Mouse (Mus musculus): ENCODE data around the gene Abhd14a. TPM values are rescaled to one million over a fixed set of nuclear protein-coding genes. Genes with fewer than 3 reads are reported as not detected.

Abhd14a gene
- total RNA-seq, 2 experiments from 2014 or later: 21.3 to 30.2 TPM

DNA sequence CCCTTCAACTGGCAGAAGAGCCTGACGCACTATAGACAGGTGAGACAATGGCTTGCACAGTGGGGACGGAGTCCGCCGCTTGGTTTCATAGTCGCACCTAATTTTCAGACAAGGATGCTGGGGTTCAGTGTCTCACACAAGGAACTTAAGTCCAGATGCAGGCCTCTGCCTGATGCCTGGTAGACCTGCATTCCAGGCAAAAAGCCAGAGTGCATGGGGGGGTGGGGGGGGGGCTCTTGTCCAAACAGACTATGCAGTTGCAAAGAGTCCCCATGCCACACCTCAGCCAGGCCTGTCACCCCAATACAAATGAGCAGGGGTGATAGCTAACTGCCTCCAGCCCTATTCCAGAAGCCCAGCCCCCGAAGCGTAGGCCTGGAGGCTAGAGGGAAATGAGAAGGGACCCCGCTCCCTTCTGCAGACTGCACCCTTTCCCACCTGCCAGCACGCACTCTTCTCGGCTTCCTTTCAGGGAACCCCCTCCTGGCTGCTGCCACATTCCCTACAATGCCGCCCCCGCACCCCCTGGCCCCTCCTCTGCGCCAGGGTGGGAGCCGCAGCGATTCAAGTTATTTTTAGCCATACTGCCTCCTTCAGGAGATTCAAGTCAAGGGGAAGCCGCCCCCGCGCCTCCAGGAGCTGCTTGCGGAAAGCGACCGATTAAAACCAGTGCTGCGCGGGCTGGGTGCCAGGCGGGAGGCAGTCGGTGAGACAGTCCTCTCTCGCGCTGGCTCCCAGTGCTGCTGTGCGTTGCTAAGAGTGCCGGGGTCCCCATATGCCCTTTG is 29.4 kb downstream of the Abhd14a start:
- peak; percentile 63 for ATAC-seq (replicated peaks; ENCODE audit: poor library complexity)

DNA sequence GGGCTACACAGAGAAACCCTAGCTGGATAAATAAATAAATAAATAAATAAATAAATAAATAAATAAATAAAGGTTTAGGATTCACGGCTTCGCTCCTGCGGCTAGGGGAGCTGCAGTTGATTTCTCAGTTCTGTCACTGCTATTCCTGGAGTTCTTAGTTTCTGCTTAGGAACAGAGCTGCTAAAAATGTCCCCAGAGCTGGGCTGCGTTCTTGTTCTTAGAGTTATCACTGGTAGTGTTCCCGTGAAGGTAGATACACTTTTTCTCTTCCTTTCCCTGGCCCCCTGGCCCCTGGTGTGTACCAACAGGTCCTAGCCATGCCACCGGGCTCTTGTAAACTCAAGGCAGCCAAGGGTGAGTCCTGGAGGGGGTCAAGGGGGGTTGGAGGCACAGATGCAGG is 30.7 kb downstream of the Abhd14a start:
- no peak for ATAC-seq (replicated peaks; ENCODE audit: poor library complexity)

DNA sequence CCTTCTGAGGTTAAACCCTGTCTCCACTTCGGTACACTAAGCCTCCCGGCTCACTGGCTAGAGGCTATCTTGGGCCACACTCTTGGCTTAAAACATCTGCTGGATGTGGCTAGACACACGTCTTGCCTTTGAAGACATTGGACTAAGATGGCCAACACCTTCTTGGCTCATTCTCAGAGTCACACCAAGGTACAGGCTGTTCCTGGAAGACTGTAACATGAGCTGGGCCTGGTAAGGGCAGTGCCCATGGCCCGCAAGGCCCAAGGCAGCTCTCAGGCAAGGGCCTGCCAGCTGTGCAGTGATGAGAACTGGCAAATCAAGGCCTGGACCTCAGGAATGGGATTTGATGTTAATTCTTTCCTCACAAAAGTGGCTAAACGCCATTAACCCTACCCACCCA is 33.9 kb downstream of the Abhd14a start:
- ATAC-seq (replicated peaks; ENCODE audit: poor library complexity): no peak

DNA sequence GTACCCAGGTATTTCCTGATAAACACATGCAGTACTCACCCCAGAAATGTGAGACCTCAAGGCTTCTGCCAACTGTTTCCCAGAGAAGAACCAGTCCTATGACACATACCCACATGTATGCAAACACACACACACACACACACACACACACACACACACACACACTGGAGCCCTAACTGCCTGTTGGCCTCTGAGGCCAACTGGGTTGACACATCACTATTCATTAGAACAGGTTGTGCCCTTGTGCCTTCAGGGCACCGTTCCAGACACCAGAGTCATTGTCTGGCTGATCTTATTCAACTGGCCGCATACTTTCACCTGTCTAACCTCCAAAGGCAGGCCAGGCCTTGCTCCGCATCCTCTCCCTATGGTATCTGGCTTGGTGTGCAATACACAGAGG is 35.3 kb downstream of the Abhd14a start:
- no peak for ATAC-seq (replicated peaks; ENCODE audit: poor library complexity)

DNA sequence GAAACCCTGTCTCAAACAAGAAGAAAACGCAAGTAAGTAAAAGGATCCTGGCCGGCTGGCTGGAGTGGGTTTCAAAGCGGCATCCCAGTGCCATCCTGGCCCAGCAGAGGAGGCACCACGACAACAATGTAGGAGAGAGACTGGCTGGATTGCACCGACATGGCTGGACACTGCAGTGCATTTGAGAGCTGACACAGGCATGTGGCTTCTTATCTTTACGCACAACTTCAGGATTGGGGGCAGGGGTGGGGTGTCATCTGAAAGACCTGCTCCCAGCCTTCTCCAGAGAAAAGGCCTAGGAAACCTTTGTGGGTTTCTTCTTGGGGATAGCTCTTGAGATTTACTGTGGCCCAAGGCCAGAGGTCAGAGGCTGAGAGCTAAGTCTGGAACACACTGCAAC is 35.7 kb downstream of the Abhd14a start:
- peak; percentile 37 for ATAC-seq (replicated peaks; ENCODE audit: poor library complexity)

DNA sequence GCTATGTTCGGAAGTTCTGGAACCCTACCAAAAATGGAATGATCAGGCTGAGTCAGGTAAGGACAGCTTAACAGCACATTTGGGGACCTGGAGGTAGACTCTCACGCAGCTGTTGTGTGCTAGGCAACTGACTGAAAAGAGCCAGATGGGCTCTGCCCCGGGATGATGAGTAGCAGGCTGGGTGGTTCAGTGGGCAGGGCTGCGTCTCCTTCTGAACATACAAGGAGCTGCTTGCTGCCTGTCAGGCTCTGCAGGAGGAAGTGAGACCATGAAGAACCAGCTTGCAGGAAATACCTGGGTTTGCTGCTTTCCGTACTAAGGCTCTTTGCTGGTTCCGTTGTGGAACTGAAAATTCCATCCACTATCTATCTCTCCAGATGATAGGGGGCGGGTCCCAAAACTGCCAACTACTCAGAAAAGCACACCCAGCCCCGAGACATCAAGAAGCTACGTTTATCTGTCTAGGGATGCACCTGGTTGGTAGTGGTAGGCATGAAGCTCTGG is 36.3 kb downstream of the Abhd14a start:
- peak; percentile 79 for ATAC-seq (replicated peaks; ENCODE audit: poor library complexity)

DNA sequence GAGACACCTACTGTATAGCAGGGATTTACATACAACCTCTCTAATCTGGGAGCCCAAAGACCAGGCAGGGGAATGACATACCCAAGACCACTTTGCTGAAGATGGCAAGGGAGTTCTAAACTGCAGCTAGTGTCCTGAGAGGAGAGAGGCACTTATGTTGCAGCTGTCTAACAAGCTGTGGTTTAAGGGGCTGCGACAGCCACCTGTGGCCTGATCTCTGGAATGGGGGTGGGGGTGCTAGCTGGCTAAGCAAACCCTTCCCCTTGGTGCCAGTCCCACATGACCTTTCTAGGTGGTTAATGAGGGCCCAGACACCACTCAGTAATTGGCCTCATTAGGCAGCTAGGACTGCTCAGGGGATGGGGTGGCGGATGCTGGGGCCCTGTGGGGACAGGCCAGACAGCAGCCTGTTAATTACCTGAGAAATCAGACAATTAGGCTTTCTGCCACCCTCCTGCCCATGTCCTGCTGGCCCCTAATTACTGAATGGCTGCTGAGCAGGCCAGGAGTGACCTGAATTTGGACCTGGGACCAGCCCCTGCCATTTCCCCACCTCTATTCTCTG is 37.3 kb downstream of the Abhd14a start:
- ATAC-seq (replicated peaks; ENCODE audit: poor library complexity): no peak

DNA sequence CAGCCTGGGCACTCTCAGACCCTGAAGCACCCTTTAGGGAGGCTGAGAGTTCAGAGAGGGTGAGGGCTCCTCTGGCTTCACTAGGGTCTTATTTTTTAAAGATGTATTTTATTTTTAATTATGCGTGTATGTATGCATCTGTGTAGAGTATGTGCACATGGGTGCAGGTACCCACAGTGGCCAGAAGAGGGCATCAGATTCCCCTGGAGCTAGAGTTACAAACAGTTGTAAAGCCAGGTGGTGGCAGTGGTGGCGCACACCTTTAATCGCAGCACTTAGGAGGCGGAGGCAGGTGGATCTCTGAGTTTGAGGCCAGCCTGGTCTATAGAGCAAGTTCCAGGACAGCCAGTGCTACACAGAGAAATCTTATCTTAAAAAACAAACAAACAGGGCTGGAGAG is 38.4 kb downstream of the Abhd14a start:
- no peak for ATAC-seq (replicated peaks; ENCODE audit: poor library complexity)

DNA sequence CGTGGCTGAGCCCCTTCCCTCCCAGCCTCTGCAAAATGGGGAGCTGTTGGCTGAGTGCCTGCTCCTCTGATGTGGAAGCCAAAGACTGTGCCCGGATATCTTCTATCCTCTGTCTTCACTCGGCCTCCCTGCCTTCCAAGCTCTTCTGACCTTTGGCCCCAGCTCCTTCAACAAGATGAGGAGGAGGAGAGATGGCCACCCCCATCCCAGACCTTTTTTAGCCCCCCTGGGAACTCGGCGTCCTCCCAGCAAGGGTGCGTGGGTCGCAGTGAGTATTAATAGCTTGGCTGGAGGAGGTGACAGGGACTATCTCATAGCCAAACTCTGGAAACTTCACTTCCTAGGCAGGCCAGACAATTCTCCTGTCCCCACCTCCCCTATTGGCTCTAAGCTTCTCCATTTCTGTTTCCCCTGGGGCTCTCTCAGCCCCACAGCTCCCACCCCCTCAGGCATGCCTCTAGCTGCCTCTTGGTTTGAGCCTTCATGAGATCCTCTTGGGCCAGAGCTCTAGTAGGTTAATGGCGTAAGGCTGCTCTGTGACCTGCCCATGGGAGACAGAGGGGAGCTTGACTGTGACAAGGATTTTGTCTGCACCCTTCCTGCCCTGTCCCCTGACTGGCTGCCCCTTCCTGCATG is 40.9 kb downstream of the Abhd14a start:
- no peak for ATAC-seq (replicated peaks; ENCODE audit: poor library complexity)

DNA sequence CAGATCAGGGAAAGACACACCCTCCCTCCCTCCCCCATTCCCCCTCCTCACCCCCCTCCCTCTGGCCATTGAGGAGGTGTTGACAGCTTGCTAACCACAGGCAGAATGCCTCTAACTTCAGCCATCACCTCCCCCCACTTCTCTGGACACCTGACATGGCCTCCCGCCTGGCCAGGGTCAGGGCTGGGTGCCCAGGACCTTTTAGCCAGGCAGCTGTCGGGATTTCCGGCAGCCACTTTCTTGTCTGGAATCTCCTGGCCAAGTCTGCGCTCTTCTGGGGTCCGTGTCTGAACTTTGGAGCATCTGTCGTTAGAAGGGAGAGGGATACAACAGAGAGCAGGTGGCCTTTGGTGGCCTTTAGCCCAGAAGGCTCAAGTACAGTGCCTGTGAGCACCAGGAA is 42.2 kb downstream of the Abhd14a start:
- ATAC-seq (replicated peaks; ENCODE audit: poor library complexity): no peak

DNA sequence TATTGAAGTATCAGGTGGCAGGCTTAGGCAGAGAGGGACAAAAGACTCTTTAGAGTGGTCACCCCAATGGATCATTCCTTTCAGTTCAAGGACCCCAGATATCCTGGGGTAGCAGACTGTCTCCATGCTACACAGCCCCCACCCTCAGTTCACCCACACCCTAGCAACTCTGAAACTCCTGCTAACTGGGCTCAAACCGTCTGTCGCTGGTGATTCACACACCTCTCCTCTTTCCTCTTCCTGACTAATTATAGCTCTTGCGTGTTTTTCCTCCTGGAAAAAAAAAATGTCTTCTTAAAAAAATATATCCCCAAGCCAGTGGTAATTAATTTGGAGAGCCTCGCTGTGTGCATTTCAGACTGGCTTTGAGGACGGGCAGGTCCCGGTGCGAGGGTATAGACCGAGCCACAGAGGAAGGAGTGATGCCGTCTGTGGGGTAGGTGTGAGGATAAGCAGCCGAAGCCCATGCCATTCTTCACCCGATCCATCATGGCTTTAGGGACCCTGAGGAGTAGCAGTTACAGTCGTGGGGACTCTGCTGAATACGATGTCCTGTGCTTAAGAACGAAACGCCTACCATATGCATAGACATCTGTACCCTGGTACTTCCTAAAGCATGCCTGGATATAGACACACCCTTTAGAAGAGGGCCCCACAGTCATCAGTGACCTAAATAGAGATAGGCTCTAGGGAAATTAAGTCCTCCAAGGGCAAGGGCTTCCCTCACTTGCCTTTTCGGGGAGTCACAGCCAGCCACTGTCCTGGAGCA is 44.7 kb downstream of the Abhd14a start:
- ATAC-seq (replicated peaks; ENCODE audit: poor library complexity): no peak

DNA sequence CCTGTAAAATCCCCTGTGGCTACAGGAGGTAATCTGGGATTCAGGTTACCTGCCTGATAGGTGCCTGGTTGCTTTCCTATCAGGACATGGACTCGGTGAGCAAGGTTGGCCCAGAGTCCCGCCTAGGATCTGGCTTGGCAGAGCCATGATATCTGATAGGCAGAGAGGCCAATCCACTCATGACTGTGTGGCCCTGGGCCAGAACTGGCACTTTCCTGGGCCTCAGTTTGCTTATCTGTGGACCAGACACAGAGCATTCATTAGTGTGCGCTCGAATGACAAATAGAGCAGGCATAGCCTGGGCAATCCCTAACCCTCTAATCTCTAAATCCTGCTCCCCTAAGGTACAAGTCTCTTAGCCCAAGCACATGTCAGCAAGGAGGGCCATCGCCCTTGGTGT is 45.3 kb downstream of the Abhd14a start:
- peak; percentile 70 for ATAC-seq (replicated peaks; ENCODE audit: poor library complexity)

DNA sequence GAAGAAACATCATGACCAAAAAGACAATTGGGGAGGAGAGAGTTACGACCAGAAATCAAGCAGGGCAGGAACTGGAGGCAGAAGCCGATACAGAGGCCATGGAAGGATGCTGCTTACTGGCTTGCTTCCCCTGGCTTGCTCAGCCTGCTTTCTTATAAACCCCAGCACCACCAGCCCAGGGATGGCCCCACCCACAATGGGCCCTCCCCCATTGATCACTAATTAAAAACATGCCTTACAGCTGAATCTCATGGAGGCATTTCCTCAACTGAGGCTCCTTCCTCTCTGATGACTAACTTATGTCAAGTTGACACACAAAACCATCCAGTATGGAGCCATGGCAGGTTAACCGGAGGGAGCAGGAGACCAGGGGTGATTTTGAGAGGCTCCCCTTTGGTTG is 47.7 kb downstream of the Abhd14a start:
- no peak for ATAC-seq (replicated peaks; ENCODE audit: poor library complexity)

DNA sequence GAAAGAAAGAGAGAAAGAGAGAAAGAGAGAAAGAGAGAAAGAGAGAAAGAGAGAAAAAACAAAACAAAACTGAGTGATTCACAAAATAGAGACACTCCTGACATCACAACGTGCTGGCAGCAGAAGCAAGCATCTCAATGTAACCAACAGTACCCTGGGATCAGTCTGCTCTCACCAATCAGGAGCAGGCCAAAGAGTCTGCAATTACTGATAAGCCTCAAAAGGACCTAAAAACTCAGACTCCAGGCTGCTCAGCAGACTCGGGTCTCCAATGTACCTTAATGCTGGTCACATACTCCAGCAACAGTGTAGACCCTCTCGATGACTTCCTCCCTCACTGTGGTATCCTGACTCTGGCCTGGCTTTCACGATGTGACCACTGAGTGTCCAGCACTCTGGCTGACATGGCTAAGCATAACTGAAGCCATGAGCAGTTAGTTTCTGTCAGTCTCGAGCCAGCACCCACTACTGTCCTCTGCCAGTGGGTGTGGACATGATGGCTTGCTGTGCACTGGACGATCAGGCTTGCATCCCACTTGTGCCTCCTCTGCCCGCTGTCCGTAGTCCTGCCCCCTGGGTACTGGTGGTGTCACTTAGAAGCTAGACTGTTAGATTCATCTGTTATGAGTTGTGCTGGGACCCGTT is 48.7 kb downstream of the Abhd14a start:
- ATAC-seq (replicated peaks; ENCODE audit: poor library complexity): peak; percentile 74

DNA sequence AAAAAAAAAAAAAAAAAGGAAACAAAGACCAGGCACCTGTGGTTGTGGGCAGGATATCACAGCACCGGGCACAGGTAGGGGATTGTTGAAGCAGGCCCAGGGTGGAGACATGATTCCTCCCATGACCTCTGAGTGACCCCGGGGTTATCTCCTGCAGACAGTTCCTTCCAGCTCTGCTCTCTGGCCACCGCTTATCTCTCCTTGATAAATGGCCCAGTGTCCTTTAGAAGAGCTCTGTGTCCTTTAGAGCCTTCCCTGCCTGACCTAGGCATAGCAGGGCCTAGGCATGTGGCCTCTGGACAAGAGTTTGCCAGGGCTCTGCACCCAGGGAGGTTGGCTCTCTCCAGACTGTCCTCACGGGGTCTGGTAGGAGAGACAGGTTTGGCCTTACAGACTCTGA is 49.7 kb downstream of the Abhd14a start:
- ATAC-seq (replicated peaks; ENCODE audit: poor library complexity): no peak

DNA sequence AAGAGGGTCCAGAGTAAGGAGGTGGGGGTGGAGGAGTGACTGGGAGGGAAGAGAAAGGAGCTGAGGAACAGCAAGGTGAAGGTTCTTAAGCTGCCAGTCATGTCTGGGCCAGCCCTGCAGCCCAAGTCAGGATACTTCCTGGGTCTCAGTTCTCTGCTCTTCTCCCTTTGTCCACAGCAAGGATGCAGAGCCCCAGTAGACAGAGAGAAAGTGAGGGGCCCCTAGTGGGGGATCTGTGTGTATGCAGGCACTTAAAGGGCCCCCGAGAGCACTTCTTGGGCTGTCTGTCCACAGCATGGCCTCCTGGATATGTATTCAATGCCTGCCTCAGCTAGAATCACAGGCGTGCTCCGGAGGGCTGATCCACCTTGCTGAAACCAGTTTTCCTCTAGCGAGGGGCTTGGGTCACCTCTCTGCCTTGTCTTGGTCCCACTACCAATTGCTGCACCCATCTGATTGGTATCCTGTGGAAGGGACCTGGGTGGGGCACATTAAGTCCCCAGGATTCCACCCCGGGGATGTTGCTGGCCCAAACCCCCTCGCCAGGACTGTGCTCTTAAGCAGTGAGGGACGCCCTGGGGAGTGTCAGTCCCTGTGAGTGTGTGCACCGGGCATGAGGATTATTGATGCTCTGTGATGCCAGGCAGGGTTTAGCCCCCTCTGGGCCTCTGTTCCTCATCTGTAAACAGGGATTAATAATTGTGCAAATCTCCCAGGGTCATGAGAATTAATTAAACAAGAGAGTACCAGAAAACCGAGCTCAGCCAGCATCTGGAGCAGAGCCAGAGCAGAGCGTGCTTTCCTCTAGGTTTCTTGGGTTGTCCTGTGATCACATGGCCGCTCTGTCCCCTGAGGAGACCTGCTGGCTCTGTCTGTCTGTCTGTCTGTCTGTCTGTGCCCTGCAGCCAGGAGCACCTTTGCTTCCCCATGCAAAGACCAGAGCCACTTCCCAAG is 52.6 kb downstream of the Abhd14a start:
- ATAC-seq (replicated peaks; ENCODE audit: poor library complexity): peak; percentile 75

DNA sequence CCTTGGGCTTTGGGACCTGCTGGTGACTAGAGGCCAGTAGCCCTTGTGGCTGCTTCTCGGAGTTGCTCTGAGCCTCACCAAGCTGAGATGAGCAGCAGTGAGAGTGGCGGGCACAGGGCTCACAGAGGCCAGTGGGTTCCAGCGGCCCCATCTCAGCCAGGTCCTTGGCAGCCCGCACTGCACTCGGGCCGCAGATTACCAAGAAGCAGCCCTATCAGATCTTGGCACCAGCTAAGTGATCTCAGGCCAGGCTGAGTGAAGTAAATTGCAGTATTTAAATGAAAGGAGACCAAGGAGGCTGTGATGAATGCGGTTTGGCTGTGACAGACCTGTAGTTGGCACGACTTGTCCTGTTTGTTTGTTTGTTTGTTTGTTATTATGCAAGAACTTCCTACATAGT is 53.9 kb downstream of the Abhd14a start:
- peak; percentile 59 for ATAC-seq (replicated peaks; ENCODE audit: poor library complexity)

DNA sequence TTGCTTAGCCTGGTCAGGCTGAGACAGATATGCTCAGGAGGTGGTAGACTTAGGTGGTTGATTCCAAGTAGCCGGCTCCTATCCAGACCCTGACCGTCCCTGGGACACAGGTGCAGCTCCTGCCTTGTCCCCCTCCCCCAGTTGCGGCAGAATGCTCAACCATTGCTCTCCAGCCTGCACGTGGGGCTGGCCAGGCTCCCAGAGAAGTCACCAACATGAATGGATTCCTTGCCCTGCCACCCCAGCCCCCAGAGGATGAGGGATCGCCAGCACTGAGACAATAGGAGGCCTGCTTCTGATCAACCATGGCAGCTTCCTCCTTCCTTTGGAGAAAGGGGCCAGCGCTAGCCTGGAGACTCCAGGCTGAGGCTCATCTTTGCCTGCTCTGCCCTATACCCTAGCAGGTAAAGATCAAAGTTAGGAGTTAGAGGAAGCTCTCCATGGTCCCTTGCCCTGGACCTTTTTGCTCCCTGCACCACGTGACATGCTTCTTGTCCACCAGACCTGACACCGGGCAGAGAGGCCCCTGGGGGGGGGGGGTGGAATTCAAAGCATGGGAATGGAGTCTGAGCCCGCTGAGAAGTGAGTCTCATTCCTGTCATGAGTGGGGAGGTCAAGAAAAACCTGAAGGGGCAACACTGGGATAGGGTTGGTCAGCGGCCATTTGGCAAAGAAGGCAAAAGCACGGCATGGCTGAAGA is 54.5 kb downstream of the Abhd14a start:
- ATAC-seq (replicated peaks; ENCODE audit: poor library complexity): no peak
